Mouse (Mus musculus) gastrocnemius, adult 18-20 months (tissue): ENCODE results near the gene Slc35f2. TPM values are rescaled to one million over a fixed set of nuclear protein-coding genes. Genes with fewer than 3 reads are reported as not detected.

ENCODE experiments used
- DNase-seq: peaks from one replicate; pipeline ENCODE4 v3.0.0; 2021; ENCODE audit warnings: low spot score
- total RNA-seq, 2 experiments: library from RNA; stranded (reverse); gene quantifications; 2 replicates each; pipeline ENCODE4 v1.2.3; 2021

The Slc35f2 gene
- total RNA-seq, 2 experiments from 2014 or later: not detected

- peak; percentile 25 for DNase-seq
These were observed 57.9 kb downstream of the Slc35f2 start for GRCm38 (mm10) chr9:53829081-53829865.

DNA sequence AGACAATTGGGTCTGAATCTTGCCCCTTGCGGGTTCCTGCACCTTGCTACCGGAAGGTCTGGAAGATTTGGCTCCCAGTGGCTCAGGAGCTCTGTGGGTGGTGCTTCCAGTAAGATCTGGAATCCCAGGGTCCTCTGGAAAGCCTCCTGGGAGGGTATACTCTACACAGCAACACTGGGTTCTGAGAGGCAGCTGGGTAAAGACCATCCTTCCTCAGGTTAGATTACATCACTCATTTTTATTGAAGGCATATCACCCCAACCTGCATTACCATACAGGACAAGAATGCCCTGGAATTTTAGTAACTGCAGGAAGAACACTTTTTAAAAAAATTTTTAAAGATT, 58.5 kb downstream of the Slc35f2 start:
- DNase-seq: peak; percentile 2

DNA sequence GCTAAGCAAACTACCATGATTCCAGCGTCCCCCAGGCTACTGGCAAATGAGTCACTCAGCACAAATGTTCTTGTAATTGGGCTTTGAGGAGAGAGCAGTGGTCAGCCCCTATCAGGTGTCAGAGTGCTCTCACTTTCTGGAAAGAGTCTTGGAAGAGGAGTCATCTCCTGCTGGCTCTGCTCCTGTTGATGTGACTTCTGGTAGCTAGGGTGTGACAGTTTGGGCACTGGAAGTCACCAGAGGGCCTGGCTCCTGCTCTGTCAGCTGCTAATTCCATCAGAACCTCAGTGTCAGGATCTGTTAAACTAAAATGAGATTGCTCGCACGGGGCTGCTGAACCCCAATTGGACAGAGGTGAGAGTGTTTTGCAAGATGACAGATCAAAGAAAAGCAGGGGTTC, 63.7 kb downstream of the Slc35f2 start:
- DNase-seq: peak; percentile 52

- DNase-seq: no peak
These were observed 64.6 kb downstream of the Slc35f2 start for GRCm38 (mm10) chr9:53835976-53836375.

DNA sequence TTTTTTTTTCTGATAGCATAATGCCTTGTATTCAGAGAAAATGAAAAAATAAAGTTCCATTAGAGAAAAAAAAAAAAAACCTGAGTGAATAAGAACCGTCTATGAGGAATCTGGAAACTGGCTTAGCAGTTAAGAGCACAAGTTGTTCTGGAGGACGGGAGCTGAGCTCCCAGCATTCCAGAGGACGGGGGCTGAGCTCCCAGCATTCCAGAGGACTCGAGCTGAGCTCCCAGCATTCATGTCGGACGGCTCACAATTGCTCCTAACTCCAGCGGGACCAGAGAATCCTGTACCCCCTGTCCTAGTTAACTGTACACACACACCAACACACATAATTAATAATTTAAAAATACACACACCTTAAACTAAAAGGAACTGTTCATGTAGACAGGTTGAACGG, 67.5 kb downstream of the Slc35f2 start:
- no peak for DNase-seq

- DNase-seq: peak; percentile 5
These were observed 77.2 kb downstream of the Slc35f2 start for GRCm38 (mm10) chr9:53848548-53848947.

DNA sequence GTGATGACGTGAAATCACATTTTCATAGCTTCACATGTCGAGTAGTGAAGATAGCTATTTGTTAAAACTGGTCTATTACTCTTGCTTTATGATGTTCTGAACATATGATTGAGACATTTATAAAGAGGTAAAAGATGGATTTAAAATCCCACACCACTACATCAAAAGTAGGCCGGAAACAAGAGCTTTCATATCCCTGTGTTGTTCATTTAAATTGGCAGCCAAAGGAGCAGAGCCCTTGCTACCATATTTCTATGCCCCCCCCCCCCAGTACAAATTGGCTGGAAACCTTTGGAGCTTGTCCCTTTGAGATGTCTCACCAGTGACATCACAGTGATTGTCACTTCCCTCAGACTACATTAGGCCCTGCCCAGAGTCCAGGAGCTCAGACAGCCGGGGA, 78.5 kb downstream of the Slc35f2 start, which contains the start of gene Sln:
Sln (plus strand) TSS at position 301 of the 400 bp plus-strand sequence.
- no peak for DNase-seq

- DNase-seq: peak; percentile 10
These were observed 80.8 kb downstream of the Slc35f2 start for GRCm38 (mm10) chr9:53852158-53852557.

DNA sequence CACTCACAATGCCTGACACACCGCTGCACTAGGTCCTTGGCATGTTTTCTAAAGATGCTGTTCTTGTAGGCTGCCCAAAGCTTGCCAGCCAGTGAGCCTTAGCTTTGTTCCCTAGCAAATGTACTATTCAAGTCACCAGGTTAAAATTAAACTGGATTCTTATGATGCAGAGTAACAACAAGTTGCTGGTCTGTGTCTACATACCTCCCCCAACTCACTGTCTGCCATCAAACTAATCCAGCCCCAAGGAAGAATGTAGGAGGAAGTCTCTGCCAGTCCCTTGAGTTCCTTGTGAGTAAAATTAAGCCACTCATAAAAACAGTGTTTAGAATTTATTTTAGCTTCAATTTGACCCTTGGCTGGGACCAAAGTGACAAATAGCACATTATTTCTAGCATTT, 82.3 kb downstream of the Slc35f2 start:
- DNase-seq: no peak

- no peak for DNase-seq
These were observed 83.2 kb downstream of the Slc35f2 start for GRCm38 (mm10) chr9:53854525-53854924.

- DNase-seq: no peak
These were observed 86.5 kb downstream of the Slc35f2 start for GRCm38 (mm10) chr9:53857864-53858263.

Other genes starting within 250 kb of the Slc35f2 start
- 1 to 10 TPM; 5.0 to 5.5 TPM for gene Atm, start 234.8 kb upstream of the Slc35f2 start, total RNA-seq
- gene Npat, start 234.5 kb upstream of the Slc35f2 start, total RNA-seq: 1 to 10 TPM; 4.7 to 5.1 TPM
- 100 to 1,000 TPM; 135 to 164 TPM for gene Acat1, start 161.2 kb upstream of the Slc35f2 start, total RNA-seq
- 10 to 100 TPM; 76.7 to 77.9 TPM for gene Cul5, start 101.5 kb upstream of the Slc35f2 start, total RNA-seq
- gene Rab39, start 65.3 kb upstream of the Slc35f2 start, total RNA-seq: not detected
- 1 to 10 TPM in 1 of 2 experiments, under 1 TPM in 1; 0.95 to 1.9 TPM for gene Sln, start 78.6 kb downstream of the Slc35f2 start, total RNA-seq
- gene Elmod1, start 203.8 kb downstream of the Slc35f2 start, total RNA-seq: not detected